Mouse (Mus musculus) liver, embryonic 14.5 days (tissue): ENCODE results near the gene Fermt3. TPM values are rescaled to one million over a fixed set of nuclear protein-coding genes. Genes with fewer than 3 reads are reported as not detected.
A peak's percentile ranks its signal among the peaks of the same experiment; 100 is the strongest.

Experiments
- ATAC-seq: fragments of 200-750 bp; cut with Nextera tagmentation; 2 replicates; pipeline ENCODE4 v1.8.0; 2017; ENCODE audit warnings: moderate number of reproducible peaks, mild to moderate bottlenecking, moderate library complexity; ENCODE audit not compliant: insufficient read depth
- DNase-seq, 3 experiments: peaks; one replicate each; pipeline ENCODE4 v3.0.0-alpha.2; 2012 to 2013; ENCODE audit warnings: low read depth in 3 of 3, low spot score in 3 of 3
- H3K27ac ChIP-seq: fragments of 300-500 bp; sonication (generic); 2 replicates; pipeline ENCODE4 v1.5.1; 2014; ENCODE audit warnings: moderate library complexity, mild to moderate bottlenecking, control low read depth, inconsistent platforms
- H3K27me3 ChIP-seq: fragments of 300-500 bp; sonication (generic); 2 replicates; pipeline ENCODE4 v1.6.1; 2014; ENCODE audit warnings: mild to moderate bottlenecking, low read length, moderate library complexity; ENCODE audit not compliant: control insufficient read depth, insufficient read depth
- H3K36me3 ChIP-seq: fragments of 300-500 bp; sonication (generic); replicated peaks from 2 replicates; pipeline ENCODE4 v1.6.1; 2014; ENCODE audit warnings: low read depth; ENCODE audit not compliant: control insufficient read depth, insufficient read depth
- H3K4me1 ChIP-seq, 2 experiments: fragments of 200-500 bp in 1 of 2; fragments of 300-500 bp in 1 of 2; sonication (generic) in 1 of 2; replicated peaks; 2 replicates each; pipeline ENCODE4 v1.6.1; 2012 to 2014; ENCODE audit warnings: antibody characterized with exemption in 1 of 2, inconsistent platforms in 1 of 2, low read length in 1 of 2; ENCODE audit not compliant: control insufficient read depth in 2 of 2, insufficient read depth in 2 of 2
- H3K4me2 ChIP-seq: fragments of 300-500 bp; sonication (generic); 2 replicates; pipeline ENCODE4 v1.6.1; 2014; ENCODE audit warnings: low read depth, mild to moderate bottlenecking, control low read depth, moderate library complexity
- H3K4me3 ChIP-seq, 2 experiments: fragments of 200-500 bp in 1 of 2; fragments of 300-500 bp in 1 of 2; sonication (generic) in 1 of 2; 2 replicates each; pipeline ENCODE4 v1.5.1; 2012 to 2014; ENCODE audit warnings: low read depth in 2 of 2, low read length in 2 of 2, mild to moderate bottlenecking in 2 of 2, control low read depth in 1 of 2, inconsistent platforms in 1 of 2, moderate library complexity in 1 of 2; ENCODE audit not compliant: insufficient read depth in 1 of 2
- H3K9ac ChIP-seq: fragments of 300-500 bp; sonication (generic); replicated peaks from 2 replicates; pipeline ENCODE4 v1.6.1; 2014; ENCODE audit warnings: mild to moderate bottlenecking, control low read depth, moderate library complexity
- H3K9me3 ChIP-seq: fragments of 300-500 bp; sonication (generic); 2 replicates; pipeline ENCODE4 v1.6.1; 2016; ENCODE audit warnings: low read length, mixed read lengths; ENCODE audit not compliant: control insufficient read depth
- CTCF ChIP-seq: IDR thresholded peaks from 2 replicates; pipeline ENCODE4 v1.5.1; 2016; ENCODE audit warnings: antibody characterized with exemption, low read depth, control low read depth
- EP300 ChIP-seq: IDR thresholded peaks from 2 replicates; pipeline ENCODE4 v1.6.1; 2016; ENCODE audit warnings: antibody characterized with exemption, low read depth
- WGBS: fragments of 180-500 bp; shearing (Covaris S2); extraction: QIAGEN DNeasy Blood & Tissue Kit; methylation state at CpG from one replicate; pipeline ENCODE4 v1.1.7; 2014; ENCODE audit not compliant: insufficient replicate concordance; 5-methylcytosine and 5-hydroxymethylcytosine counted together
- polyA plus RNA-seq, 2 experiments: library from polyadenylated mRNA; depleted of rRNA in 1 of 2; stranded (reverse) in 1 of 2; unstranded in 1 of 2; fragments of >200 nt; fragmentation: Nextera tagmentation in 1 of 2; extraction: Ambion mirVana in 1 of 2; gene quantifications; 2 replicates each; pipeline versions ENCODE4 v1.2.1 to v1.2.3; 2012 to 2014

Fermt3 gene
- polyA plus RNA-seq, 2 experiments, result 58.1 to 72.2 TPM

GRCm38 (mm10) chr19:6969291-6969664 is 50.0 kb downstream of the Fermt3 start:
- Histone ChIP-seq H3K36me3 (no peaks in the 10 kb centered on the region), H3K9me3 (no peaks in the 10 kb centered on the region), H3K4me1 (peaks cover 24% of the 10 kb centered on the region in 2 experiments), H3K9ac (peak overlapping the region; percentile 64), H3K4me3 (peak overlapping the region; percentile 53 to 66), H3K4me2 (peak overlapping the region; percentile 91), H3K27ac (no peak overlapping the region), H3K27me3 (peaks cover 3% of the 10 kb centered on the region; the same call in 1 of the 2 replicates)
- TF ChIP-seq CTCF (no peak), EP300 (no peak)
- ATAC-seq, result no peak
- no peak for DNase-seq
- WGBS, result under 1% methylated on average over 20 of the region's 20 CpGs

GRCm38 (mm10) chr19:6968491-6969271 is 50.6 kb downstream of the Fermt3 start:
- TF ChIP-seq CTCF, result no peak
- Histone ChIP-seq H3K4me2 (peak overlapping the region; percentile 91), H3K9me3 (no peaks in the 10 kb centered on the region), H3K4me1 (peaks cover 19 to 20% of the 10 kb centered on the region in 2 experiments), H3K9ac (no peak overlapping the region), H3K4me3 (peak overlapping the region; percentile 53 to 66), H3K36me3 (no peaks in the 10 kb centered on the region), H3K27me3 (peaks cover 3% of the 10 kb centered on the region; the same call in 1 of the 2 replicates), H3K27ac (no peak overlapping the region)
- WGBS, result 10% methylated on average over 15 of the region's 15 CpGs
- DNase-seq (no peak), ATAC-seq (no peak)

GRCm38 (mm10) chr19:6956461-6956860 is 62.8 kb downstream of the Fermt3 start:
- Histone ChIP-seq H3K4me1 (peaks cover 8 to 9% of the 10 kb centered on the region in 2 experiments), H3K9ac (no peak overlapping the region)
- DNase-seq, result no peak

GRCm38 (mm10) chr19:6955424-6955823 is 63.8 kb downstream of the Fermt3 start:
- Histone ChIP-seq H3K4me1 (peaks cover 9 to 13% of the 10 kb centered on the region in 2 experiments), H3K4me2 (no peak overlapping the region), H3K9me3 (no peaks in the 10 kb centered on the region), H3K27ac (no peak overlapping the region), H3K27me3 (no peaks in the 10 kb centered on the region), H3K9ac (no peak overlapping the region), H3K36me3 (no peaks in the 10 kb centered on the region), H3K4me3 (no peak overlapping the region)
- TF ChIP-seq CTCF, result no peak
- DNase-seq (no peak), ATAC-seq (no peak)
- 81% methylated on average over 7 of the region's 7 CpGs for WGBS

More at GRCm38 (mm10) chr19:6956461-6956860, 62.8 kb downstream of the Fermt3 start:
- ATAC-seq, result no peak
- Histone ChIP-seq H3K36me3 (no peaks in the 10 kb centered on the region), H3K27me3 (no peaks in the 10 kb centered on the region), H3K4me2 (no peak overlapping the region), H3K4me3 (no peak overlapping the region), H3K9me3 (no peaks in the 10 kb centered on the region), H3K27ac (no peak overlapping the region)
- no peak for TF ChIP-seq EP300
- TF ChIP-seq CTCF, result no peak
- 67% methylated on average over 10 of the region's 10 CpGs for WGBS

GRCm38 (mm10) chr19:6954046-6954445 is 65.2 kb downstream of the Fermt3 start:
- WGBS, result 59% methylated on average over 9 of the region's 9 CpGs

More at GRCm38 (mm10) chr19:6954046-6954445, 65.2 kb downstream of the Fermt3 start:
- no peak overlapping the region for H3K4me3 ChIP-seq
- no peaks in the 10 kb centered on the region for H3K36me3 ChIP-seq
- no peak overlapping the region for H3K27ac ChIP-seq
- H3K27me3 ChIP-seq, result no peaks in the 10 kb centered on the region
- no peaks in the 10 kb centered on the region for H3K9me3 ChIP-seq
- no peak for ATAC-seq
- peaks cover 13 to 19% of the 10 kb centered on the region in 2 experiments for H3K4me1 ChIP-seq
- TF ChIP-seq EP300 (no peak), CTCF (peak; percentile 79)
- DNase-seq, result no peak
- H3K9ac ChIP-seq, result no peak overlapping the region
- H3K4me2 ChIP-seq, result no peak overlapping the region
